Mouse (Mus musculus) 3134 (cell line): ENCODE measurements around the gene Rab3il1.
A peak's percentile ranks its signal among the peaks of the same experiment; 100 is the strongest.

Source experiments
- DNase-seq: peaks from one replicate; pipeline ENCODE4 v3.0.0-alpha.2; 2011; ENCODE audit warnings: low spot score; ENCODE audit not compliant: insufficient read length; ENCODE audit errors: extremely low read depth

Rab3il1 gene

GRCm38 (mm10) chr19:9982151-9982851, 19.2 kb upstream of the Rab3il1 start:
- DNase-seq, result peak; percentile 100

- DNase-seq, result no peak
These were observed 18.5 kb upstream of the Rab3il1 start for GRCm38 (mm10) chr19:9982852-9983542.

GRCm38 (mm10) chr19:9984111-9985055, 17.1 kb upstream of the Rab3il1 start:
- DNase-seq, result peak; percentile 39

- DNase-seq, result peak; percentile 38
These were observed 16.1 kb upstream of the Rab3il1 start for GRCm38 (mm10) chr19:9985190-9985899.

GRCm38 (mm10) chr19:9985900-9986421, 15.5 kb upstream of the Rab3il1 start:
- peak; percentile 39 for DNase-seq

- DNase-seq, result no peak
These were observed 14.3 kb upstream of the Rab3il1 start for GRCm38 (mm10) chr19:9987192-9987591.

GRCm38 (mm10) chr19:9987593-9987992, 13.9 kb upstream of the Rab3il1 start:
- no peak for DNase-seq

GRCm38 (mm10) chr19:9989171-9989883, 12.1 kb upstream of the Rab3il1 start:
- no peak for DNase-seq

- DNase-seq, result no peak
These were observed 11.6 kb upstream of the Rab3il1 start for GRCm38 (mm10) chr19:9989884-9990256.

GRCm38 (mm10) chr19:9991304-9991703, 10.2 kb upstream of the Rab3il1 start:
- no peak for DNase-seq

GRCm38 (mm10) chr19:9992011-9992958, 9.2 kb upstream of the Rab3il1 start:
- no peak for DNase-seq

- DNase-seq, result peak; percentile 50
These were observed 8.3 kb upstream of the Rab3il1 start for GRCm38 (mm10) chr19:9993036-9993656.

- no peak for DNase-seq
These were observed 4.0 kb upstream of the Rab3il1 start for GRCm38 (mm10) chr19:9997204-9998062.

- DNase-seq, result no peak
These were observed 3.4 kb upstream of the Rab3il1 start for GRCm38 (mm10) chr19:9998063-9998416.

GRCm38 (mm10) chr19:9998736-9999486, 2.6 kb upstream of the Rab3il1 start:
- no peak for DNase-seq

GRCm38 (mm10) chr19:10000330-10000729, 1.1 kb upstream of the Rab3il1 start:
- DNase-seq, result no peak

- DNase-seq, result no peak
These were observed 2.2 kb downstream of the Rab3il1 start for GRCm38 (mm10) chr19:10003696-10004095.
